Mouse (Mus musculus): ENCODE measurements around the gene Edil3. TPM values are rescaled to one million over a fixed set of nuclear protein-coding genes. Genes with fewer than 3 reads are reported as not detected.
A peak's percentile ranks its signal among the peaks of the same experiment; 100 is the strongest.

Gene Edil3
- polyA plus RNA-seq (2014; fragmentation: Nextera tagmentation; extraction: Ambion mirVana) = 5.5 and 7.9 TPM in 2 replicates

- WGBS = under 1% methylated on average over 51 of the region's 60 CpGs
- H3K4me2 ChIP-seq (replicated peaks; ENCODE audit: low read depth, low read length) = peak within 1 kb of the TSS; percentile 95
Measured at GRCm38 (mm10) chr13:88821440-88822331, at the start of gene Edil3. Edil3 (plus strand) TSS chr13:88821472.

DNA sequence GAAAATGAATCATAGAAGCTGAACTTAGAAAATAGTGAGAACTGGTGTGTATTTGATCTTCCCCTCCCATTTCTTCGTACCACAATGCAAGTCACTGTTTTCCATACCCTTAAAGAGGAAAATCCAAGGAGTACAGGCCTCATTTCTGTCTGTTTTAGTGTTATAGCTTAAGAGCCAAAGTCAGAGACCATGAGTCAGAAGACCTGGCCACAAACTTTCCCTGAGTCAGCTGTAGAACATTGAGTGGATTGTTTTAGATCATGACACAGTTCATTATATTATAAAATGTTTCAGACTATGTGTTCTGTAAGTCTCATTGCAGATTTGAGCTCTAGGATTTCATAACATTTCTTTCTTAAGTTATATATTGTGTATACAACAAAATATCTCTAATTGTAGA lies 22.1 kb upstream of the Edil3 start:
- ATAC-seq (ENCODE audit: low FRiP score, low TSS enrichment) = no peak
- Histone ChIP-seq H3K4me1 (ENCODE audit: control insufficient read depth, insufficient read depth, low read length) (no peaks in the 10 kb centered on the region), H3K27ac (ENCODE audit: low read depth, low read length) (no peak overlapping the region), H3K27me3 (ENCODE audit: control insufficient read depth, insufficient read depth, low read length) (no peaks in the 10 kb centered on the region), H3K4me3 (ENCODE audit: low read length) (no peak overlapping the region), H3K9ac (ENCODE audit: low read depth, low read length) (no peak overlapping the region), H3K4me2 (replicated peaks; ENCODE audit: low read depth, low read length) (no peak overlapping the region), H3K9me3 (ENCODE audit: control insufficient read depth, low read length) (no peaks in the 10 kb centered on the region), H3K36me3 (ENCODE audit: control insufficient read depth, insufficient read depth, low read length) (no peaks in the 10 kb centered on the region)
- 77% methylated on average over 1 of the region's 1 CpGs for whole genome bisulfite sequencing

More at GRCm38 (mm10) chr13:88821440-88822331, at the start of gene Edil3:
- Histone ChIP-seq H3K4me3 (ENCODE audit: low read length) (peak within 1 kb of the TSS; percentile 66), H3K9ac (ENCODE audit: low read depth, low read length) (peak within 1 kb of the TSS; percentile 65), H3K9me3 (ENCODE audit: control insufficient read depth, low read length) (no peaks in the 10 kb centered on the region), H3K4me1 (ENCODE audit: control insufficient read depth, insufficient read depth, low read length) (no peaks in the 10 kb centered on the region), H3K27ac (ENCODE audit: low read depth, low read length) (no peak within 1 kb of the TSS), H3K36me3 (ENCODE audit: control insufficient read depth, insufficient read depth, low read length) (no peaks in the 10 kb centered on the region), H3K27me3 (ENCODE audit: control insufficient read depth, insufficient read depth, low read length) (no peaks in the 10 kb centered on the region)
- ATAC-seq (ENCODE audit: low FRiP score, low TSS enrichment) = peak; percentile 92

- Histone ChIP-seq H3K27me3 (ENCODE audit: control insufficient read depth, insufficient read depth, low read length) (no peaks in the 10 kb centered on the region), H3K27ac (ENCODE audit: low read depth, low read length) (no peak overlapping the region), H3K4me2 (replicated peaks; ENCODE audit: low read depth, low read length) (no peak overlapping the region), H3K9me3 (ENCODE audit: control insufficient read depth, low read length) (no peaks in the 10 kb centered on the region), H3K36me3 (ENCODE audit: control insufficient read depth, insufficient read depth, low read length) (no peaks in the 10 kb centered on the region), H3K4me1 (ENCODE audit: control insufficient read depth, insufficient read depth, low read length) (no peaks in the 10 kb centered on the region), H3K4me3 (ENCODE audit: low read length) (no peak overlapping the region), H3K9ac (ENCODE audit: low read depth, low read length) (no peak overlapping the region)
- 78% methylated on average over 1 of the region's 1 CpGs for WGBS
- no peak for ATAC-seq (ENCODE audit: low FRiP score, low TSS enrichment)
Measured at GRCm38 (mm10) chr13:88801006-88801405, 20.3 kb upstream of the Edil3 start.

DNA sequence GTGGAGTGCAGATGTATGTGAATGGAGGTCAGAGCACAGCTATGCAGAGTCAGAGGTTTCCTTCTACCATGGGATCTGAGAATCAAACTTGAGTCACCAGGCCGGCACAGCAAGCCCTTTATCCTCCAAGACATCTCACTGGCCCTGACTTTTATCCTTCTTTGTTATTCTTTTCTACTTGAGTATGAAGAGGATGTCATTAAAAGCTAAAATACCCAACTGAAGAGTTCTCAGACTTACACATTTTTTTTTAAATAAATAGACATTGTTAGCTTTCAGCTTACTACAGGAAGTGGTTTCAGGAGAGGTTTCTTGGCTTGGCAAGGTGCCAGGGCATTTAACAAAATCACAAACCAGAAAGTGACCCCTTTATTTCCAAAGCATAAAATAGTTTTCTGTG lies 15.4 kb upstream of the Edil3 start:
- Histone ChIP-seq H3K4me3 (ENCODE audit: low read length) (no peak overlapping the region), H3K4me2 (replicated peaks; ENCODE audit: low read depth, low read length) (no peak overlapping the region), H3K36me3 (ENCODE audit: control insufficient read depth, insufficient read depth, low read length) (no peaks in the 10 kb centered on the region), H3K27me3 (ENCODE audit: control insufficient read depth, insufficient read depth, low read length) (no peaks in the 10 kb centered on the region), H3K9ac (ENCODE audit: low read depth, low read length) (no peak overlapping the region), H3K9me3 (ENCODE audit: control insufficient read depth, low read length) (no peaks in the 10 kb centered on the region), H3K27ac (ENCODE audit: low read depth, low read length) (0 out of 2 replicates have a peak overlapping the region, but pooled peaks have one; percentile 37), H3K4me1 (ENCODE audit: control insufficient read depth, insufficient read depth, low read length) (no peaks in the 10 kb centered on the region)
- no peak for ATAC-seq (ENCODE audit: low FRiP score, low TSS enrichment)
- 46% methylated on average over 1 of the region's 1 CpGs for whole genome bisulfite sequencing

DNA sequence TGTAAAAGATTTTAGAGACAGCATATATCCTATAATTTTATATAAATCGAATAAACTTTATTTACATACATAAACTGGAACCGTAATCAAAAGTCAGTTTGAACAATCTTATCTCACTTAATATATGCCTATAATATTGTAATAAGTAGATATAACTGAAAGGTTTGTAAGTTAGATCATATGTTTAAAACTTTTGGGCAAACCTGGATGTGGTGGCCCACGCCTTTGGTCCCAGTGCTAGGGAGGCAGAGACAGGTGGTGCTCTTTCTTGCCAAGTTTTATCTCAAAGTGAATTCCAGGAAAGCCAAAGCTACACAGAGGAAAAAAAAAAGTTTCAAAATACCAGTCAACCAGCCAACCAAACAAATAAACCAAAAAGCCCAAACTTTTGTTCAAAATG lies 15.0 kb upstream of the Edil3 start:
- no peaks in the 10 kb centered on the region for H3K27me3 ChIP-seq (ENCODE audit: control insufficient read depth, insufficient read depth, low read length)
- no peak overlapping the region for H3K9ac ChIP-seq (ENCODE audit: low read depth, low read length)
- no peak overlapping the region for H3K27ac ChIP-seq (ENCODE audit: low read depth, low read length)
- WGBS = 84% methylated on average over 3 of the region's 3 CpGs
- ATAC-seq (ENCODE audit: low FRiP score, low TSS enrichment) = no peak
- no peaks in the 10 kb centered on the region for H3K4me1 ChIP-seq (ENCODE audit: control insufficient read depth, insufficient read depth, low read length)
- H3K4me2 ChIP-seq (replicated peaks; ENCODE audit: low read depth, low read length) = no peak overlapping the region
- no peaks in the 10 kb centered on the region for H3K9me3 ChIP-seq (ENCODE audit: control insufficient read depth, low read length)
- H3K4me3 ChIP-seq (ENCODE audit: low read length) = no peak overlapping the region
- H3K36me3 ChIP-seq (ENCODE audit: control insufficient read depth, insufficient read depth, low read length) = no peaks in the 10 kb centered on the region

- WGBS = 97% methylated on average over 1 of the region's 1 CpGs
- no peak overlapping the region for H3K4me3 ChIP-seq (ENCODE audit: low read length)
- no peak overlapping the region for H3K27ac ChIP-seq (ENCODE audit: low read depth, low read length)
- no peaks in the 10 kb centered on the region for H3K4me1 ChIP-seq (ENCODE audit: control insufficient read depth, insufficient read depth, low read length)
- no peak overlapping the region for H3K9ac ChIP-seq (ENCODE audit: low read depth, low read length)
- ATAC-seq (ENCODE audit: low FRiP score, low TSS enrichment) = no peak
- H3K36me3 ChIP-seq (ENCODE audit: control insufficient read depth, insufficient read depth, low read length) = no peaks in the 10 kb centered on the region
- H3K9me3 ChIP-seq (ENCODE audit: control insufficient read depth, low read length) = no peaks in the 10 kb centered on the region
- H3K27me3 ChIP-seq (ENCODE audit: control insufficient read depth, insufficient read depth, low read length) = no peaks in the 10 kb centered on the region
- H3K4me2 ChIP-seq (replicated peaks; ENCODE audit: low read depth, low read length) = no peak overlapping the region
Measured at GRCm38 (mm10) chr13:88810097-88810496, 11.2 kb upstream of the Edil3 start.

DNA sequence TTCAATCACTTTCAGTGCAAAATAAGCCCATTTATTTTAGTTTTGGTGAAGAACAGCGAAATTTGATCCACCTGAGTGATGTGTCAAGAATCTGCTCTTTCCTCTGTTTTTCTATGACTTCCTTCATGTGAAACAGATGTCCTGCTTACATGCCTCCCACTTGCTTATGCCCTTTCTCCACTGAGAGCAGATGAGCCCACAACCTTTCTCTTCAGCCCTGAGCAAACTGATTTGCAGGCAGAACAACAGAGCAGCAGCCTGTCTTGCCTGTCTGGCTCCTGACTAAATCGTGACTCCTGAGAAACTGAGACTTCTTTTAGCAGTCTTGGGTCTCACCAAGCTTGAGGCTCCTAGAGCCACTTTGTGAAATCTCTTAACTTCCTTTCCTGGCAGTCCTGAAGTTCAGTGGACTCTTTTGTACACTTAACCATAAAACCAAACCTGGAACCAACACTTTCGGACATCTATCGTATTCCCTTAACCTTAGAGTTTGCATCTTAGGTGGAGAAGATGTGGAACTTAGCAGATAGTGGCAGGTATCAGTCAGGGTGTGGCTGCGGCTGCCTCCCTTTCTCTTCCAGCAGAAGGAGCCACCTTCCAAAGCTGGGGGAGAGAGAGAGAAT lies 475 bp upstream of the Edil3 start:
- ATAC-seq (ENCODE audit: low FRiP score, low TSS enrichment) = peak; percentile 20; the same call in 1 of the 2 replicates
- Histone ChIP-seq H3K4me2 (replicated peaks; ENCODE audit: low read depth, low read length) (peak overlapping the region; percentile 95), H3K4me1 (ENCODE audit: control insufficient read depth, insufficient read depth, low read length) (no peaks in the 10 kb centered on the region), H3K4me3 (ENCODE audit: low read length) (peak overlapping the region; percentile 66), H3K27me3 (ENCODE audit: control insufficient read depth, insufficient read depth, low read length) (no peaks in the 10 kb centered on the region), H3K27ac (ENCODE audit: low read depth, low read length) (no peak overlapping the region), H3K36me3 (ENCODE audit: control insufficient read depth, insufficient read depth, low read length) (no peaks in the 10 kb centered on the region), H3K9me3 (ENCODE audit: control insufficient read depth, low read length) (no peaks in the 10 kb centered on the region), H3K9ac (ENCODE audit: low read depth, low read length) (0 out of 2 replicates have a peak overlapping the region, but pooled peaks have one; percentile 65)
- WGBS = 20% methylated on average over 5 of the region's 5 CpGs

GRCm38 (mm10) chr13:88822332-88822895 lies 1.1 kb downstream of the Edil3 start:
- Histone ChIP-seq H3K9me3 (ENCODE audit: control insufficient read depth, low read length) (no peaks in the 10 kb centered on the region), H3K27ac (ENCODE audit: low read depth, low read length) (no peak overlapping the region), H3K4me2 (replicated peaks; ENCODE audit: low read depth, low read length) (peak overlapping the region; percentile 95), H3K27me3 (ENCODE audit: control insufficient read depth, insufficient read depth, low read length) (no peaks in the 10 kb centered on the region), H3K9ac (ENCODE audit: low read depth, low read length) (0 out of 2 replicates have a peak overlapping the region, but pooled peaks have one; percentile 65), H3K4me3 (ENCODE audit: low read length) (peak overlapping the region; percentile 66), H3K36me3 (ENCODE audit: control insufficient read depth, insufficient read depth, low read length) (no peaks in the 10 kb centered on the region), H3K4me1 (ENCODE audit: control insufficient read depth, insufficient read depth, low read length) (no peaks in the 10 kb centered on the region)
- ATAC-seq (ENCODE audit: low FRiP score, low TSS enrichment) = no peak
- WGBS = 7% methylated on average over 10 of the region's 10 CpGs

All from kidney, embryonic 14.5 days (tissue).